Mouse (Mus musculus): ENCODE data around the gene 1600014C10Rik.

1600014C10Rik gene

GRCm38 (mm10) chr7:38158764-38159458, 24.1 kb upstream of the 1600014C10Rik start:
- Histone ChIP-seq H3K36me3 (ENCODE audit: insufficient read depth, low read length) (no peaks in the 10 kb centered on the region), H3K27me3 (ENCODE audit: insufficient read depth, low read length) (no peaks in the 10 kb centered on the region), H3K4me3 (replicated peaks; ENCODE audit: low read length) (no peak overlapping the region; the same call in 1 of the 2 replicates), H3K4me1 (replicated peaks; ENCODE audit: low read depth, low read length) (peaks cover 25% of the 10 kb centered on the region), H3K9me3 (ENCODE audit: low read length) (no peaks in the 10 kb centered on the region)
- TF ChIP-seq CTCF (conservative IDR thresholded peaks at IDR 0.05; ENCODE audit: low read length) (no peak), POU5F1 (IDR thresholded peaks at IDR 0.05; ENCODE audit: borderline replicate concordance, low read length) (no peak), NANOG (IDR thresholded peaks at IDR 0.05; ENCODE audit: borderline replicate concordance, low read length) (no peak)

DNA sequence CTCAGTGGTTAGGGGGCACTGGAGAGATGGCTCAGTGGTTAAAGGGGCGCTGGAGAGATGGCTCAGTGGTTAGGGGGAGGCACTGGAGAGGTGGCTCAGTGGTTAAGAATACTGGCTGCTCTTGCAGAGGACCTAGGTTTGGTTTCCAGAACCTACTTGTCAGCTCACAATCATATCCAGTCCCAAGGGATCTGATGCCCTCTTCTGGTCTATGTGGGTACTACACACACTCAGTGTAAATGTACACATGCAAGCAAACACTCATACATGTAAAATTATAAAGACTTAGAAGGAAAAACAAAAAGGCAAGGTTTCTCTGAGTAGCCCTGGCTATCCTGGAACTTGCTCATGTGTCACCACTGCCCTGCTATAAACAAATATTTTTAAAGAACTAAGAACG, 21.6 kb upstream of the 1600014C10Rik start:
- no peak for TF ChIP-seq NANOG (IDR thresholded peaks at IDR 0.05; ENCODE audit: borderline replicate concordance, low read length)
- TF ChIP-seq CTCF (conservative IDR thresholded peaks at IDR 0.05; ENCODE audit: low read length) = peak; percentile 77
- Histone ChIP-seq H3K4me1 (replicated peaks; ENCODE audit: low read depth, low read length) (peaks cover 25% of the 10 kb centered on the region), H3K4me3 (replicated peaks; ENCODE audit: low read length) (no peak overlapping the region), H3K36me3 (ENCODE audit: insufficient read depth, low read length) (no peaks in the 10 kb centered on the region), H3K27me3 (ENCODE audit: insufficient read depth, low read length) (0 out of 2 replicates have a peak, but pooled peaks cover 4% of the 10 kb centered on the region), H3K9me3 (ENCODE audit: low read length) (no peaks in the 10 kb centered on the region)

DNA sequence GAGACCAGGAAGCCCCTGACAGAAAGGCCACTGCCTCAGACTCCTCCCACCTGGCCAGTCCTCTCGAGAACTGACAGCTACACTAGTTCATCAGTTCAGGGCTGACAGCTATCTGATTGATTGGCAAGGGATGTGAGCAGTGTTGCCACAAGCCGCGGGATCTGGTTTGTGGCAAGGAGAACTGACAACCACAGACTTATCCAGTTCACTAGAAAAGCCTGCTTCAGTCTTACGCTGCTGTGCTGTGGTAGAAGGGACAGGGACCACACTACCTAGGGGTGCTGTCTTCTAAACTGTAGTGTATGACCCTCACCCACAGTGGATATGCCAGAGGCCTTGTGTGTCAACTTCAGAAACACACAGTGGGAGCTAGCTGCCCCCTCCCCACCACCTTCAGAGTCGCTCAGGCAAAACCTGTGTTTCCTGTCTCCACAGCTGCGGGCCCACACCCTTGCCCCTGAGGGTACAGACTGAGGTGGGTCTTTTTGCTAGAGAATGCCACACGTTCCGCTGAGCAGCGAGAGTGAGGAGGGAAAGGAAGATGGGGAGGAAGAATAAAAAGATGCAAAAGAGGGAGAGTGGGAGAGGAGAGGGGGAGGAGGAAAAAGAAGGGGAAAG, 19.5 kb upstream of the 1600014C10Rik start:
- Histone ChIP-seq H3K27me3 (ENCODE audit: insufficient read depth, low read length) (peaks cover 4% of the 10 kb centered on the region; the same call in 1 of the 2 replicates), H3K36me3 (ENCODE audit: insufficient read depth, low read length) (no peaks in the 10 kb centered on the region), H3K9me3 (ENCODE audit: low read length) (no peaks in the 10 kb centered on the region), H3K4me3 (replicated peaks; ENCODE audit: low read length) (no peak overlapping the region; the same call in 1 of the 2 replicates), H3K4me1 (replicated peaks; ENCODE audit: low read depth, low read length) (peaks cover 36% of the 10 kb centered on the region)
- TF ChIP-seq CTCF (conservative IDR thresholded peaks at IDR 0.05; ENCODE audit: low read length) (no peak), NANOG (IDR thresholded peaks at IDR 0.05; ENCODE audit: borderline replicate concordance, low read length) (no peak), POU5F1 (IDR thresholded peaks at IDR 0.05; ENCODE audit: borderline replicate concordance, low read length) (no peak)

DNA sequence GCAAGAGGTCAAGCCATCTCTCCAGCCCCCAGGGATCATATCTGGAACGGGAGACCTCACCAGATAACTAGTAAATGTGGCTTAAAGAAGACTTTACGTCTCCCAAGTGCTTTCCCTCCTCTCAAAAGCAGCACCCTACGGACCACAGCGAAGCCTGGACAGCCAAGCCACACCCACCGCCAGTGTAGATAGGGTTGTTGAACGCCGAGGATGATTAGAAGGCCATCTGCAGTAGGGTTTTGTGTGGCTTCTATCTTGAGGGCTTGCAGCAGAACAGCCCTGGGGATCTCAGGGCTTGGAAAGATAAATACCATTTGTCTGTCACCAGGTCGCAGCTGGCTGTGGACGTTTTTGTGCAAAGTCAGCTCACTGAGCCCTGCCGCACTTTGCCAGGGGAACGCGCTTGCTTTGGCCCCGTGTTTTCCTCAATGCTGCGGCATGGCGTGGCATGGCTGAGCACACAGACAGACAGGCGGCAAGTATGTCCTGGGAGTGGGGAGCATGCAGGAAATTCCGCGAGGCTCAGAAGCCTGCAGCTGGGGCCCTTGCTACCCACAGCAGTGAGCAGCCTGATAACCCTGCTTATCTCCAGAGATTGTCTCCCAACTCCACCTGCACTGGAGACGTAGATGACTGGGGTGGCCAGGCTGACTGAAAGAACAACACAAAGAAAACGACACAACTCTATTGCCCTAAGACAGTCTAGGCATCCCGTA, 15.9 kb upstream of the 1600014C10Rik start:
- Histone ChIP-seq H3K27me3 (ENCODE audit: insufficient read depth, low read length) (peaks cover 5% of the 10 kb centered on the region), H3K4me3 (replicated peaks; ENCODE audit: low read length) (peak overlapping the region; percentile 68), H3K36me3 (ENCODE audit: insufficient read depth, low read length) (no peaks in the 10 kb centered on the region), H3K9me3 (ENCODE audit: low read length) (0 out of 2 replicates have a peak, but pooled peaks cover under 1% of the 10 kb centered on the region), H3K4me1 (replicated peaks; ENCODE audit: low read depth, low read length) (peaks cover 34% of the 10 kb centered on the region)
- TF ChIP-seq CTCF (conservative IDR thresholded peaks at IDR 0.05; ENCODE audit: low read length) = no peak
- TF ChIP-seq NANOG (IDR thresholded peaks at IDR 0.05; ENCODE audit: borderline replicate concordance, low read length) = no peak

DNA sequence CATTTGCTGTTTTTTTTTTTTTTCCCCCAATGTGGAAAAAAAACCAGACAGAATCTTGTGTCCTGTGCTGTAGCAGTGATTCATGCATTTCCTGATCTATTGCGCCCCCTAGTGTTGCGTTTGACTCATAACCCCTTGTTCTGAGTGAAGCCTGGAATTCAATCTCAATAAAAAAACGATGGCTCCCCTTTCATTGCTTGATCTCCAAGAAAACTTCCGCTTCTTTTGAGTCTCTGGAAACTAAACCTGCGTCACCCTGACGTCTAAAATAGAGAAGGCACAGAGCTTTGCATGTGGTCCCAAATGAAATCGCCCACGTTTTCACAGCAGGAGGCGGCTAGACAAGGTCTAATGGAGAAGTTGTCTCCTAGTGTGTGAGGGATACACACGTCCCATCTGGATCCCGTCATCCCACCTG, 15.3 kb upstream of the 1600014C10Rik start:
- peaks cover 39% of the 10 kb centered on the region for H3K4me1 ChIP-seq (replicated peaks; ENCODE audit: low read depth, low read length)
- TF ChIP-seq POU5F1 (IDR thresholded peaks at IDR 0.05; ENCODE audit: borderline replicate concordance, low read length) (no peak), CTCF (conservative IDR thresholded peaks at IDR 0.05; ENCODE audit: low read length) (peak; percentile 83), NANOG (IDR thresholded peaks at IDR 0.05; ENCODE audit: borderline replicate concordance, low read length) (no peak)
- H3K36me3 ChIP-seq (ENCODE audit: insufficient read depth, low read length) = no peaks in the 10 kb centered on the region
- peak overlapping the region; percentile 68; the same call in 1 of the 2 replicates for H3K4me3 ChIP-seq (replicated peaks; ENCODE audit: low read length)
- peaks cover 9% of the 10 kb centered on the region for H3K27me3 ChIP-seq (ENCODE audit: insufficient read depth, low read length)
- 0 out of 2 replicates have a peak, but pooled peaks cover 3% of the 10 kb centered on the region for H3K9me3 ChIP-seq (ENCODE audit: low read length)

- Histone ChIP-seq H3K27me3 (ENCODE audit: insufficient read depth, low read length) (peaks cover 39% of the 10 kb centered on the region), H3K4me3 (replicated peaks; ENCODE audit: low read length) (peak overlapping the region; percentile 72), H3K36me3 (ENCODE audit: insufficient read depth, low read length) (no peaks in the 10 kb centered on the region), H3K9me3 (ENCODE audit: low read length) (0 out of 2 replicates have a peak, but pooled peaks cover 3% of the 10 kb centered on the region), H3K4me1 (replicated peaks; ENCODE audit: low read depth, low read length) (peaks cover 42% of the 10 kb centered on the region)
- TF ChIP-seq NANOG (IDR thresholded peaks at IDR 0.05; ENCODE audit: borderline replicate concordance, low read length) (no peak), POU5F1 (IDR thresholded peaks at IDR 0.05; ENCODE audit: borderline replicate concordance, low read length) (no peak), CTCF (conservative IDR thresholded peaks at IDR 0.05; ENCODE audit: low read length) (no peak)
Observed at GRCm38 (mm10) chr7:38173871-38174270, 9.1 kb upstream of the 1600014C10Rik start.

- Histone ChIP-seq H3K36me3 (ENCODE audit: insufficient read depth, low read length) (no peaks in the 10 kb centered on the region), H3K4me3 (replicated peaks; ENCODE audit: low read length) (peak overlapping the region; percentile 72), H3K4me1 (replicated peaks; ENCODE audit: low read depth, low read length) (peaks cover 42% of the 10 kb centered on the region), H3K9me3 (ENCODE audit: low read length) (0 out of 2 replicates have a peak, but pooled peaks cover 3% of the 10 kb centered on the region), H3K27me3 (ENCODE audit: insufficient read depth, low read length) (peaks cover 39% of the 10 kb centered on the region)
- no peak for TF ChIP-seq POU5F1 (IDR thresholded peaks at IDR 0.05; ENCODE audit: borderline replicate concordance, low read length)
- TF ChIP-seq CTCF (conservative IDR thresholded peaks at IDR 0.05; ENCODE audit: low read length) = no peak
- no peak for TF ChIP-seq NANOG (IDR thresholded peaks at IDR 0.05; ENCODE audit: borderline replicate concordance, low read length)
Observed at GRCm38 (mm10) chr7:38174321-38175148, 8.5 kb upstream of the 1600014C10Rik start.
